Mouse (Mus musculus) hematopoietic multipotent progenitor cell, adult 10-12 weeks (in vitro differentiated cells): ENCODE data around the gene Kcnj8. TPM values are rescaled to one million over a fixed set of nuclear protein-coding genes. Genes with fewer than 3 reads are reported as not detected.

ENCODE experiments used
- polyA plus RNA-seq: library from polyadenylated mRNA; stranded (reverse); fragments of >175 nt; gene quantifications from 2 replicates; pipeline ENCODE4 v1.2.3, GENCODE M21; 2012; ENCODE audit warnings: low replicate concordance

Gene Kcnj8
- 2.4 and 4.0 TPM in 2 replicates for polyA plus RNA-seq

DNA sequence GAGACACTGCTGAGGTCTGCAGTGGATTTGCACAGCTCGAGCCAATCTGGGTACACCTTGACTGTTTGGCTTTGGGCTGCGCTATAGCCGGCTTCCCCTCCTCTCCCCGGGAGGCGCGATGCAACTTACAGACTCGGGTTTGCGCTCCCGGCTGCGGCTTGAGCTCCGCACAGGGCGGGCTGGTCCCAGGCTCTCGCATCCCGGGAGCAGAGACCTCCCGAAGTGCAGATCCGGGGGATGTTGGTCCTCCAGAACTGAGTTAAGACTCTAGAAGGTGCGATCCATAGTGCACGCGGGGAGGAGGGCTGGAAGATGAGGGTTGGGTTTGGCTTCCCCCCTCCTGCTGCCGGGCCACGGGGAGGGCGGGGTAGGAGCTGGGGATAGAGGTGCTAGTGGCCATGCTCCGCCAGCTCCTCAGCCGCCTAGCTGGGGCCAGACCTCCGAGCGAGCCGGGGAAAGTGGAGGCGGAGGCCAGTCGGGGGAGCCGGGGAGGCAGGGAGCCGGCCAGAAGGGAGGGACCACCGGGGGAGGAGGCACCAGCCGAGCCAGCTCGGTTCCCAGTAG is at the start of gene Kcnj8:
Gene Kcnj8, minus strand, starts transcription at position 560 of the 564 bp plus-strand sequence.

Other genes starting within 250 kb of the Kcnj8 start
- gene Slco1a5, start 248.6 kb downstream of the Kcnj8 start, polyA plus RNA-seq = 0.05 TPM in 1 of 2 replicates, not detected in the other
- 1.7 and 2.4 TPM in 2 replicates for gene Pyroxd1, start 226.0 kb downstream of the Kcnj8 start, polyA plus RNA-seq
- 1.7 and 5.2 TPM in 2 replicates for gene Recql, start 184.5 kb downstream of the Kcnj8 start, polyA plus RNA-seq
- gene Golt1b, start 184.4 kb downstream of the Kcnj8 start, polyA plus RNA-seq = 15.3 and 15.6 TPM in 2 replicates
- 0.67 and 0.87 TPM in 2 replicates for gene Spx, start 158.2 kb downstream of the Kcnj8 start, polyA plus RNA-seq
- gene Gys2, start 98.5 kb downstream of the Kcnj8 start, polyA plus RNA-seq = not detected in 2 replicates
- gene Ldhb, start 63.7 kb downstream of the Kcnj8 start, polyA plus RNA-seq = 1.4 and 2.4 TPM in 2 replicates
- gene Abcc9, start 130.7 kb upstream of the Kcnj8 start, polyA plus RNA-seq = 0.04 TPM in 1 of 2 replicates, not detected in the other
- 31.0 and 39.6 TPM in 2 replicates for gene Cmas, start 185.1 kb upstream of the Kcnj8 start, polyA plus RNA-seq
- 0.06 TPM in 1 of 2 replicates, not detected in the other for gene Sult6b2, start 232.9 kb upstream of the Kcnj8 start, polyA plus RNA-seq